Mouse (Mus musculus) midbrain, embryonic 11.5 days (tissue): ENCODE results near the gene Pdha2. TPM values are rescaled to one million over a fixed set of nuclear protein-coding genes. Genes with fewer than 3 reads are reported as not detected.
A peak's percentile ranks its signal among the peaks of the same experiment; 100 is the strongest.

Experiments used
- ATAC-seq: fragments of 200-750 bp; cut with Nextera tagmentation; 2 replicates; pipeline ENCODE4 v1.8.0; 2017; ENCODE audit warnings: moderate TSS enrichment, moderate library complexity; ENCODE audit not compliant: low FRiP score
- DNase-seq: peaks from one replicate; pipeline ENCODE4 v3.0.0; 2015; ENCODE audit warnings: low spot score; ENCODE audit errors: missing footprints
- H3K27ac ChIP-seq: fragments of 300-500 bp; sonication (generic); 2 replicates; pipeline ENCODE4 v1.5.1; 2014; ENCODE audit warnings: low read depth, low read length
- H3K27me3 ChIP-seq: fragments of 300-500 bp; sonication (generic); 2 replicates; pipeline ENCODE4 v1.6.1; 2014; ENCODE audit warnings: mild to moderate bottlenecking, low read length, moderate library complexity, mixed read lengths; ENCODE audit not compliant: control insufficient read depth, insufficient read depth
- H3K36me3 ChIP-seq: fragments of 300-500 bp; sonication (generic); 2 replicates; pipeline ENCODE4 v1.6.1; 2014; ENCODE audit warnings: mild to moderate bottlenecking, low read length, moderate library complexity, mixed read lengths; ENCODE audit not compliant: control insufficient read depth, insufficient read depth
- H3K4me1 ChIP-seq: fragments of 300-500 bp; sonication (generic); 2 replicates; pipeline ENCODE4 v1.6.1; 2014; ENCODE audit warnings: low read length; ENCODE audit not compliant: control insufficient read depth, insufficient read depth
- H3K4me2 ChIP-seq: fragments of 300-500 bp; sonication (generic); 2 replicates; pipeline ENCODE4 v1.6.1; 2014; ENCODE audit warnings: mild to moderate bottlenecking, moderate library complexity
- H3K4me3 ChIP-seq: fragments of 300-500 bp; sonication (generic); 2 replicates; pipeline ENCODE4 v1.5.1; 2014; ENCODE audit warnings: low read depth, low read length
- H3K9ac ChIP-seq: fragments of 300-500 bp; sonication (generic); 2 replicates; pipeline ENCODE4 v1.6.1; 2014; ENCODE audit warnings: low read length
- H3K9me3 ChIP-seq: fragments of 300-500 bp; sonication (generic); 2 replicates; pipeline ENCODE4 v1.6.1; 2016; ENCODE audit warnings: low read length; ENCODE audit not compliant: control insufficient read depth
- WGBS: fragments of 180-500 bp; shearing (Covaris S2); extraction: QIAGEN DNeasy Blood & Tissue Kit; methylation state at CpG from one replicate; pipeline ENCODE4 v1.1.7; 2014; 5-methylcytosine and 5-hydroxymethylcytosine counted together
- polyA plus RNA-seq: library from polyadenylated mRNA; unstranded; fragments of >200 nt; fragmentation: Nextera tagmentation; extraction: Ambion mirVana; gene quantifications from 2 replicates; pipeline ENCODE4 v1.2.1, GENCODE M21; 2014

Gene Pdha2
- not detected in 2 replicates for polyA plus RNA-seq

GRCm38 (mm10) chr3:141212255-141212654, at the start of gene Pdha2:
Pdha2 (minus strand) TSS chr3:141212355.
- no peak for DNase-seq
- Histone ChIP-seq H3K36me3 (no peaks in the 10 kb centered on the region), H3K4me3 (no peak within 1 kb of the TSS), H3K9me3 (peaks cover 3% of the 10 kb centered on the region; the same call in 1 of the 2 replicates), H3K4me2 (no peak within 1 kb of the TSS), H3K27ac (no peak within 1 kb of the TSS), H3K4me1 (no peaks in the 10 kb centered on the region), H3K9ac (no peak within 1 kb of the TSS), H3K27me3 (no peaks in the 10 kb centered on the region)
- whole genome bisulfite sequencing, result 90% methylated on average over 5 of the region's 5 CpGs
- no peak for ATAC-seq

GRCm38 (mm10) chr3:141260518-141260917, 48.4 kb upstream of the Pdha2 start:
- no peak for DNase-seq
- Histone ChIP-seq H3K27me3 (no peaks in the 10 kb centered on the region), H3K36me3 (no peaks in the 10 kb centered on the region), H3K4me3 (no peak overlapping the region), H3K9me3 (no peaks in the 10 kb centered on the region), H3K4me2 (no peak overlapping the region), H3K9ac (no peak overlapping the region), H3K27ac (no peak overlapping the region), H3K4me1 (no peaks in the 10 kb centered on the region)
- WGBS, result 96% methylated on average over 1 of the region's 1 CpGs
- no peak for ATAC-seq

GRCm38 (mm10) chr3:141251440-141251839, 39.3 kb upstream of the Pdha2 start:
- Histone ChIP-seq H3K36me3 (no peaks in the 10 kb centered on the region), H3K4me3 (no peak overlapping the region), H3K4me1 (no peaks in the 10 kb centered on the region), H3K4me2 (no peak overlapping the region), H3K9ac (no peak overlapping the region), H3K27ac (no peak overlapping the region), H3K9me3 (no peaks in the 10 kb centered on the region), H3K27me3 (no peaks in the 10 kb centered on the region)
- ATAC-seq (no peak), DNase-seq (no peak)
- WGBS, result 96% methylated on average over 1 of the region's 1 CpGs

GRCm38 (mm10) chr3:141244725-141245298, 32.7 kb upstream of the Pdha2 start:
- no peak overlapping the region for H3K4me2 ChIP-seq
- H3K27me3 ChIP-seq, result no peaks in the 10 kb centered on the region
- no peaks in the 10 kb centered on the region for H3K4me1 ChIP-seq
- no peak overlapping the region for H3K4me3 ChIP-seq
- no peak for ATAC-seq
- peak; percentile 83 for DNase-seq
- H3K9me3 ChIP-seq, result no peaks in the 10 kb centered on the region
- WGBS, result 56% methylated on average over 5 of the region's 5 CpGs
- H3K36me3 ChIP-seq, result no peaks in the 10 kb centered on the region
- H3K9ac ChIP-seq, result no peak overlapping the region
- no peak overlapping the region for H3K27ac ChIP-seq

- no peak overlapping the region for H3K9ac ChIP-seq
- no peak overlapping the region for H3K27ac ChIP-seq
- H3K4me2 ChIP-seq, result no peak overlapping the region
- no peaks in the 10 kb centered on the region for H3K27me3 ChIP-seq
- no peak overlapping the region for H3K4me3 ChIP-seq
- no peaks in the 10 kb centered on the region for H3K36me3 ChIP-seq
- no peaks in the 10 kb centered on the region for H3K9me3 ChIP-seq
- DNase-seq, result no peak
- H3K4me1 ChIP-seq, result no peaks in the 10 kb centered on the region
- ATAC-seq, result no peak
- 75% methylated on average over 2 of the region's 2 CpGs for WGBS
These were observed 25.9 kb upstream of the Pdha2 start for GRCm38 (mm10) chr3:141238071-141238470.

- H3K27ac ChIP-seq, result no peak overlapping the region
- no peak overlapping the region for H3K9ac ChIP-seq
- H3K4me2 ChIP-seq, result no peak overlapping the region
- ATAC-seq, result no peak
- no peaks in the 10 kb centered on the region for H3K4me1 ChIP-seq
- no peak overlapping the region for H3K4me3 ChIP-seq
- WGBS, result 52% methylated on average over 2 of the region's 2 CpGs
- no peaks in the 10 kb centered on the region for H3K9me3 ChIP-seq
- DNase-seq, result no peak
- H3K27me3 ChIP-seq, result no peaks in the 10 kb centered on the region
- H3K36me3 ChIP-seq, result no peaks in the 10 kb centered on the region
These were observed 17.0 kb upstream of the Pdha2 start for GRCm38 (mm10) chr3:141229148-141229547.

- Histone ChIP-seq H3K27me3 (no peaks in the 10 kb centered on the region), H3K4me2 (no peak overlapping the region), H3K36me3 (no peaks in the 10 kb centered on the region), H3K9me3 (no peaks in the 10 kb centered on the region), H3K9ac (no peak overlapping the region), H3K27ac (no peak overlapping the region), H3K4me3 (no peak overlapping the region), H3K4me1 (no peaks in the 10 kb centered on the region)
- WGBS, result 75% methylated on average over 1 of the region's 1 CpGs
- DNase-seq (no peak), ATAC-seq (no peak)
These were observed 10.2 kb upstream of the Pdha2 start for GRCm38 (mm10) chr3:141222339-141222738.

GRCm38 (mm10) chr3:141218561-141218960, 6.4 kb upstream of the Pdha2 start:
- 83% methylated on average over 2 of the region's 2 CpGs for WGBS

GRCm38 (mm10) chr3:141216999-141217398, 4.8 kb upstream of the Pdha2 start:
- DNase-seq (no peak), ATAC-seq (no peak)
- Histone ChIP-seq H3K4me3 (no peak overlapping the region), H3K9me3 (no peaks in the 10 kb centered on the region), H3K36me3 (no peaks in the 10 kb centered on the region), H3K27me3 (no peaks in the 10 kb centered on the region), H3K9ac (no peak overlapping the region), H3K4me1 (no peaks in the 10 kb centered on the region), H3K27ac (no peak overlapping the region), H3K4me2 (no peak overlapping the region)

More at GRCm38 (mm10) chr3:141218561-141218960, 6.4 kb upstream of the Pdha2 start:
- no peaks in the 10 kb centered on the region for H3K4me1 ChIP-seq
- ATAC-seq (no peak), DNase-seq (no peak)
- no peak overlapping the region for H3K27ac ChIP-seq
- H3K27me3 ChIP-seq, result no peaks in the 10 kb centered on the region
- H3K4me3 ChIP-seq, result no peak overlapping the region
- no peaks in the 10 kb centered on the region for H3K9me3 ChIP-seq
- no peak overlapping the region for H3K9ac ChIP-seq
- no peaks in the 10 kb centered on the region for H3K36me3 ChIP-seq
- no peak overlapping the region for H3K4me2 ChIP-seq
